8 mouse cellular contexts compared by ENCODE assay signal in genomic region chr5:91962639-91963440, GRCm38 (mm10). TPM values are rescaled to one million over a fixed set of nuclear protein-coding genes. Genes with fewer than 3 reads are reported as not detected.
DNase-seq lines count a peak whose midpoint lies in the region; ATAC-seq and TF ChIP-seq lines count a peak whose summit lies in the region.

Gene Rchy1 (minus strand): TSS chr5:91963068.

- TF ChIP-seq EP300 in lung, postnatal 0 days (IDR thresholded peaks at IDR 0.05) = no peak; the same call in 1 of the 2 replicates

- peak within 1 kb of the TSS; percentile 80 for H3K4me3 ChIP-seq in hindbrain, embryonic 10.5 days
- peak within 1 kb of the TSS; percentile 88 for H3K4me3 ChIP-seq in lung, postnatal 0 days (ENCODE audit: low read depth, low read length)

- under 1% methylated on average over 65 of the region's 65 CpGs for WGBS in hindbrain, embryonic 10.5 days
- under 1% methylated on average over 65 of the region's 65 CpGs for WGBS in lung, postnatal 0 days

- H3K4me2 ChIP-seq in lung, postnatal 0 days (replicated peaks; ENCODE audit: low read depth, low read length) = peak within 1 kb of the TSS; percentile 54

- DNase-seq in MN1 (ENCODE audit: low spot score) = peak; percentile 95
- DNase-seq in cerebellum, adult 9-10 months = peak; percentile 96
- DNase-seq in hindbrain, embryonic 10.5 days (ENCODE audit: low spot score) = peak; percentile 96
- DNase-seq in layer of hippocampus, adult 9-11 months = peak; percentile 94
- peak; percentile 98 for DNase-seq in lung, postnatal 0 days (ENCODE audit: low spot score)
- peak; percentile 90 for DNase-seq in ovary, postnatal 14 days (ENCODE audit: low spot score)
- DNase-seq in thymus, postnatal 14 days = peak; percentile 94

- H3K9me3 ChIP-seq in hindbrain, embryonic 10.5 days = no peaks in the 10 kb centered on the region
- no peaks in the 10 kb centered on the region for H3K9me3 ChIP-seq in lung, postnatal 0 days (ENCODE audit: low read length)

- H3K27ac ChIP-seq in hindbrain, embryonic 10.5 days = peak within 1 kb of the TSS; percentile 94
- peak within 1 kb of the TSS; percentile 99 for H3K27ac ChIP-seq in lung, postnatal 0 days (ENCODE audit: low read length)

- H3K4me1 ChIP-seq in hindbrain, embryonic 10.5 days (replicated peaks) = peaks cover 26% of the 10 kb centered on the region
- peaks cover 13% of the 10 kb centered on the region; the same call in 1 of the 2 replicates for H3K4me1 ChIP-seq in lung, postnatal 0 days (ENCODE audit: insufficient read depth, low read depth, low read length)

- peak; percentile 93 for ATAC-seq in frontal cortex, adult (ENCODE audit: low TSS enrichment)
- peak; percentile 95 for ATAC-seq in lung, postnatal 0 days

- H3K36me3 ChIP-seq in hindbrain, embryonic 10.5 days = peaks cover under 1% of the 10 kb centered on the region; the same call in 1 of the 2 replicates
- no peaks in the 10 kb centered on the region for H3K36me3 ChIP-seq in lung, postnatal 0 days (ENCODE audit: insufficient read depth, low read length)

- peak within 1 kb of the TSS; percentile 75 for H3K9ac ChIP-seq in lung, postnatal 0 days (replicated peaks; ENCODE audit: low read depth)

- TF ChIP-seq CTCF in lung, postnatal 0 days (IDR thresholded peaks at IDR 0.05) = peak; percentile 47

- H3K27me3 ChIP-seq in hindbrain, embryonic 10.5 days (ENCODE audit: insufficient read depth, poor library complexity, severe bottlenecking) = no peaks in the 10 kb centered on the region
- no peaks in the 10 kb centered on the region for H3K27me3 ChIP-seq in lung, postnatal 0 days (replicated peaks; ENCODE audit: insufficient read depth, low read length)

RNA-seq across cellular contexts. Expression of gene Rchy1, which starts in this region (rescaled TPM):
- polyA plus RNA-seq in hindbrain, embryonic 10.5 days (2016; fragmentation: Nextera tagmentation; extraction: Ambion mirVana) = 59.2 and 62.9 TPM in 2 replicates
- polyA plus RNA-seq in lung, postnatal 0 days (2015; fragmentation: Nextera tagmentation; extraction: Ambion mirVana) = 70.7 and 72.4 TPM in 2 replicates

Comparison
In these comparisons a context has a peak if more than half of its experiments do, and no peak if none do; other contexts are left out.
1. Peak in every context shown above with its lines: DNase-seq, ATAC-seq, H3K4me3 ChIP-seq and H3K27ac ChIP-seq.